Mouse (Mus musculus): ENCODE data around the gene Epb41l2. TPM values are rescaled to one million over a fixed set of nuclear protein-coding genes. Genes with fewer than 3 reads are reported as not detected.

Epb41l2 gene
- polyA plus RNA-seq, 1 experiment from 2014 or later = 101 TPM

GRCm38 (mm10) chr10:25538738-25539137 lies 179.1 kb downstream of the Epb41l2 start:
- 89% methylated on average over 1 of the region's 1 CpGs for WGBS (ENCODE audit: missing documents)
- Histone ChIP-seq H3K27ac (no peak overlapping the region), H3K36me3 (ENCODE audit: inconsistent target) (no peaks in the 10 kb centered on the region), H3K4me3 (ENCODE audit: inconsistent target) (no peak overlapping the region), H3K79me2 (ENCODE audit: inconsistent target) (no peaks in the 10 kb centered on the region)

- no peak overlapping the region for H3K4me3 ChIP-seq (ENCODE audit: inconsistent target)
- no peaks in the 10 kb centered on the region for H3K79me2 ChIP-seq (ENCODE audit: inconsistent target)
- WGBS (ENCODE audit: missing documents) = 94% methylated on average over 4 of the region's 4 CpGs
- H3K36me3 ChIP-seq (ENCODE audit: inconsistent target) = no peaks in the 10 kb centered on the region
- H3K27ac ChIP-seq = no peak overlapping the region
Observed at GRCm38 (mm10) chr10:25539146-25539770, 179.7 kb downstream of the Epb41l2 start.

GRCm38 (mm10) chr10:25539771-25540168 lies 180.2 kb downstream of the Epb41l2 start:
- WGBS (ENCODE audit: missing documents) = 95% methylated on average over 6 of the region's 6 CpGs
- Histone ChIP-seq H3K4me3 (ENCODE audit: inconsistent target) (no peak overlapping the region), H3K36me3 (ENCODE audit: inconsistent target) (no peaks in the 10 kb centered on the region), H3K27ac (no peak overlapping the region), H3K79me2 (ENCODE audit: inconsistent target) (no peaks in the 10 kb centered on the region)

- Histone ChIP-seq H3K27ac (no peak overlapping the region), H3K4me3 (ENCODE audit: inconsistent target) (no peak overlapping the region), H3K79me2 (ENCODE audit: inconsistent target) (no peaks in the 10 kb centered on the region), H3K36me3 (ENCODE audit: inconsistent target) (no peaks in the 10 kb centered on the region)
- 90% methylated on average over 3 of the region's 3 CpGs for WGBS (ENCODE audit: missing documents)
Observed at GRCm38 (mm10) chr10:25541097-25541496, 181.5 kb downstream of the Epb41l2 start.

GRCm38 (mm10) chr10:25552936-25553335 lies 193.3 kb downstream of the Epb41l2 start:
- 83% methylated on average over 4 of the region's 4 CpGs for WGBS (ENCODE audit: missing documents)
- Histone ChIP-seq H3K36me3 (ENCODE audit: inconsistent target) (no peaks in the 10 kb centered on the region), H3K4me3 (ENCODE audit: inconsistent target) (no peak overlapping the region), H3K27ac (no peak overlapping the region), H3K79me2 (ENCODE audit: inconsistent target) (no peaks in the 10 kb centered on the region)

- no peak overlapping the region for H3K4me3 ChIP-seq (ENCODE audit: inconsistent target)
- no peaks in the 10 kb centered on the region for H3K36me3 ChIP-seq (ENCODE audit: inconsistent target)
- H3K27ac ChIP-seq = no peak overlapping the region
- 91% methylated on average over 9 of the region's 9 CpGs for WGBS (ENCODE audit: missing documents)
- no peaks in the 10 kb centered on the region for H3K79me2 ChIP-seq (ENCODE audit: inconsistent target)
Observed at GRCm38 (mm10) chr10:25571319-25572240, 212.0 kb downstream of the Epb41l2 start.

Other genes with a start within 250 kb of the Epb41l2 start
- 12.5 to 57.2 TPM (median 15.2 TPM) in 3 replicates for gene Akap7, start 51.9 kb upstream of the Epb41l2 start, polyA plus RNA-seq (2018)
- not detected in 3 replicates for gene Smlr1, start 176.5 kb downstream of the Epb41l2 start, polyA plus RNA-seq (2018)

Measured in macrophage (primary cell).